Mouse (Mus musculus): ENCODE results near the gene Znhit3. TPM values are rescaled to one million over a fixed set of nuclear protein-coding genes. Genes with fewer than 3 reads are reported as not detected.

Gene Znhit3
- polyA plus RNA-seq (2015; fragmentation: Nextera tagmentation; extraction: Ambion mirVana), result 51.6 and 57.1 TPM in 2 replicates

DNA sequence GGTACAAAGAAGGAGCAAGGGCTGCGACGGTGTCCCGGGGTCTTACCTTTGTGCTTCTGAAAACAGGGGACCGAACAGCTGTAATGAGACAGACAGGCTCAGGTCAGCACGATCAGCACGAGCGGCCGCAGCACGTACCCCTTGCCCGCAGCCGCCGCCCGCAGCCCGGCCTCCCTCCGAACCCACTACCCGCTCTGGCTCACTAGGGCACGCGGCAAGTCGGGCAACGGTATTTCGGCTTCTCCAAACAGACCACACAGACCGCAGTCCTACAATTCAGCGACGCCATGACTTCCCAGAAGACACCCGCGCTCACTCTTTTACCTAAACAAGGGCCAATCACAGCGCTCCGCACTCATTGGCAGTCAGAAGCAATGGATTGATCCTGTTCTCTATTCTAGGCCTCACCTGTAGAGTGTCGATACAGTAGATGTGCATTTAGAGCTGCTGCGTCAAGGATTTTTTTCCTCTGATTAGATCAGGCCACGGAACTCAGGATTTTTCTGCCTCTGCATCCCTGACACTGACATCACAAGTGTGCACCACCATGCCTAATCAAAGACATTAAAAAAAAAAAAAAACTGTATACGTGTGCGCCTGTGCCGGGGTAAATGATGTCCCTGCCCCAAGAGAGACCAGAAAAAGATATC, at the start of gene Znhit3:
Gene Znhit3, minus strand, starts transcription at position 314 of the 650 bp plus-strand sequence.
- H3K4me3 ChIP-seq (replicated peaks), result peak within 1 kb of the TSS; percentile 87
- 3% methylated on average over 34 of the region's 34 CpGs for WGBS
- ATAC-seq, result peak; percentile 93
- peak within 1 kb of the TSS; percentile 62 for H3K4me2 ChIP-seq (replicated peaks)
- no peaks in the 10 kb centered on the region for H3K27me3 ChIP-seq (replicated peaks)
- H3K9ac ChIP-seq, result peak within 1 kb of the TSS; percentile 79
- H3K27ac ChIP-seq, result 0 out of 2 replicates have a peak within 1 kb of the TSS, but pooled peaks have one; percentile 45
- 0 out of 2 replicates have a peak, but pooled peaks cover 4% of the 10 kb centered on the region for H3K4me1 ChIP-seq (replicated peaks)
- H3K9me3 ChIP-seq, result no peaks in the 10 kb centered on the region
- H3K36me3 ChIP-seq, result peaks cover 9% of the 10 kb centered on the region; the same call in 1 of the 2 replicates

DNA sequence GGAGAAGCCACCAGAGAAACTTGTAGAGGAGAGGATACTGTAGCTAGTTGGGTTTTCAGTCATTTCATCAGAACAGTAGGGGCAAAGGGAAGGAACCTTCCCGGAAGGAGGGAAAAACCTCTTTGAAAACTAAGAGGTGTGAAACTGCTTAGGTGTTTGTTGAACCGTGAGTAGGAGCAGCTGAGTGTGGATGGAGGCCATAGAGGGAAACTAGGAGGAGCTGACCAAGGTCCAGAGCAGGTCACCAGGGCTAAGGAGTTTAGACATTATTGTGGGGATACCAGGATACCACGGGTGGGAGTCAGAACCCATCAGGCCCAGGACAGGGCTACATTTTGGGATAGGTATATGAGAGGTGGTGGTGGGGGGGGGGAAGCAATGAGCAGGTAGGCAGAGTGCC, 47.4 kb upstream of the Znhit3 start:
- Histone ChIP-seq H3K9me3 (no peaks in the 10 kb centered on the region), H3K9ac (no peak overlapping the region), H3K4me1 (replicated peaks) (peaks cover 9% of the 10 kb centered on the region), H3K27me3 (replicated peaks) (peaks cover 13% of the 10 kb centered on the region), H3K4me2 (replicated peaks) (no peak overlapping the region), H3K27ac (no peak overlapping the region), H3K4me3 (replicated peaks) (no peak overlapping the region), H3K36me3 (no peaks in the 10 kb centered on the region)
- WGBS, result 73% methylated on average over 3 of the region's 3 CpGs
- ATAC-seq, result no peak

DNA sequence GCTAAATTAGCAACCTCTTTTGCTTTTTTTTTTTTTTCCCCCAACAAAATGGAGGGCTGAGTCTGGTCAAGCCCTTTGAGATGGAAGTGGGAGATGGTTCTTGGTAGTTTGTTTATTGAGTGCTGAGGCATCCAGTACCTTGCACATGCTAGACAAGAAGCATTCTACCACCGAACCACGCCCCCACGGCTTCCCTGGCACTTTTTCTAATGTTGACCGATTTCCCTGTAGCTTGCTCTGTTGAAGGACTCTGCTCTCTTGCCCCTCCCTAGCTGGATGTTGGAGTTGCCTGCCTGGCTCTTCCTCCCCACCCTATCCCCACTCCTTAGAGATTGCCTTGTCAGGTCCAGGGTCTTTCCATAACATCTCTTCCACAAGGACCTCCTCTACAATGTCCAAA, 46.4 kb upstream of the Znhit3 start:
- no peaks in the 10 kb centered on the region for H3K9me3 ChIP-seq
- H3K4me3 ChIP-seq (replicated peaks), result no peak overlapping the region
- H3K36me3 ChIP-seq, result no peaks in the 10 kb centered on the region
- ATAC-seq, result no peak
- peaks cover 16% of the 10 kb centered on the region for H3K4me1 ChIP-seq (replicated peaks)
- no peak overlapping the region for H3K27ac ChIP-seq
- 74% methylated on average over 4 of the region's 4 CpGs for WGBS
- no peak overlapping the region for H3K4me2 ChIP-seq (replicated peaks)
- H3K27me3 ChIP-seq (replicated peaks), result peaks cover 23% of the 10 kb centered on the region
- H3K9ac ChIP-seq, result no peak overlapping the region

DNA sequence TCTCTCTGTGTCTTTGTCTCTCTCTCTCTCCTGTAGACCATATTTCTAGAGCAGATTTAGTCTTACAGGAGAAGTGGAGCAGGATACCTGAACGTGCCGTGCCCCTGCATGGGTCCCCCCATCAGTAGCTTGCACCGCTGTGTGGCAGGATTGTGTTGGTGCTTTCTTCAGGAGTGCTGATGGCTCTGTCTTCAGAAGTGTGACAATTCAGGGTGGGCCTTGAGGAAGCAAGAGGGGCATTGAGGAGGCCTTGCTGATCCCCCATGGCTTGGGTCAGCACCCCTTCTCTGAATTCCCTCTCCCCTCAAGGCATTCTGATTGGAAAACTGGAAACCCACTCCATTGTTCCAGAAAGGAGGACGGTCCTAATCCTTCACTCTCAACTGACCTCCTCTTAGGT, 45.4 kb upstream of the Znhit3 start:
- H3K4me1 ChIP-seq (replicated peaks), result peaks cover 20% of the 10 kb centered on the region
- WGBS, result 91% methylated on average over 4 of the region's 4 CpGs
- H3K36me3 ChIP-seq, result no peaks in the 10 kb centered on the region
- no peak overlapping the region for H3K4me2 ChIP-seq (replicated peaks)
- no peak overlapping the region for H3K4me3 ChIP-seq (replicated peaks)
- H3K9ac ChIP-seq, result no peak overlapping the region
- no peak for ATAC-seq
- H3K9me3 ChIP-seq, result no peaks in the 10 kb centered on the region
- H3K27me3 ChIP-seq (replicated peaks), result peaks cover 32% of the 10 kb centered on the region
- H3K27ac ChIP-seq, result no peak overlapping the region

DNA sequence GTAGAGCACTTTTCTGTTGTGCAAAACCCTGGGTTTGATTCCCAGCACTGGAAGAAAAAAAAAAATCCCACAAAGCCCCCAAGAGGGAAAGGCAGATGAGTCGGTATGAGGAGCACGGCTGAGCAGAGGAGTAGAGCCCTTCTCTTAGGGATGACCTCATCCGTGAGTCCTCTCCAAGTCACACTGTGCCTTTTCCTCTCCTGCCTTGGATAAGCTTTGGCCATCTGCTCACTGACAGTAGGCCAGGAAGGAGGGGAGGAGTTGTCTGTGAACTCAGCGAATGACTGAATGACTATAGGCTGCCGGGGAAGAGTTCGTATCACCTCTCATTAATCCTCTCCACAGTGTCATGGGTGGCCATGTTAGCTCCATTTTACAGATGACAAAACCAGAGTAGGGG, 44.6 kb upstream of the Znhit3 start:
- no peak for ATAC-seq
- 70% methylated on average over 6 of the region's 6 CpGs for WGBS
- H3K4me1 ChIP-seq (replicated peaks), result peaks cover 20% of the 10 kb centered on the region
- no peak overlapping the region for H3K27ac ChIP-seq
- no peak overlapping the region for H3K4me3 ChIP-seq (replicated peaks)
- no peaks in the 10 kb centered on the region for H3K36me3 ChIP-seq
- H3K9ac ChIP-seq, result no peak overlapping the region
- H3K9me3 ChIP-seq, result no peaks in the 10 kb centered on the region
- no peak overlapping the region for H3K4me2 ChIP-seq (replicated peaks)
- H3K27me3 ChIP-seq (replicated peaks), result peaks cover 40% of the 10 kb centered on the region

DNA sequence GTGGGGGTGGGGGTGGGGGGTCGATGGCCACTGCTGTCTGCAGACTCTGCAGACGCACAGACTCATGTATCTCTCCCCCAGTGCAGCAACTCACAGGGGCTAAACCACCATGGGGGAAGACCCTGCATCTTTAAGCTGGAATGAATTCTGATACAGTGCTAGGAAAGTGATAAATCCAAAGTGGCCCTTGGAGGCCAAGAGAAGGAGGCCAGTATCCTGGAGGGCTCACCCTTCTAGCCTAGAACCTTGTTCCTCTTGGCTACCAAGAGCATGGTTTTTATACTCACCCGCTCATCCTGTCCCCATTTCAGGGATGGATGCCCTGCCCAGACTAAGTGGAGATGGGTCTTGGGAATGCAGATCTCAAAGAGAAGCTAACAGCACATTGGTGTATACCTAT, 44.1 kb upstream of the Znhit3 start:
- Histone ChIP-seq H3K27ac (no peak overlapping the region), H3K27me3 (replicated peaks) (peaks cover 41% of the 10 kb centered on the region), H3K9ac (no peak overlapping the region), H3K4me1 (replicated peaks) (peaks cover 20% of the 10 kb centered on the region), H3K36me3 (no peaks in the 10 kb centered on the region), H3K9me3 (no peaks in the 10 kb centered on the region), H3K4me2 (replicated peaks) (no peak overlapping the region), H3K4me3 (replicated peaks) (no peak overlapping the region)
- 34% methylated on average over 3 of the region's 3 CpGs for WGBS
- no peak for ATAC-seq

DNA sequence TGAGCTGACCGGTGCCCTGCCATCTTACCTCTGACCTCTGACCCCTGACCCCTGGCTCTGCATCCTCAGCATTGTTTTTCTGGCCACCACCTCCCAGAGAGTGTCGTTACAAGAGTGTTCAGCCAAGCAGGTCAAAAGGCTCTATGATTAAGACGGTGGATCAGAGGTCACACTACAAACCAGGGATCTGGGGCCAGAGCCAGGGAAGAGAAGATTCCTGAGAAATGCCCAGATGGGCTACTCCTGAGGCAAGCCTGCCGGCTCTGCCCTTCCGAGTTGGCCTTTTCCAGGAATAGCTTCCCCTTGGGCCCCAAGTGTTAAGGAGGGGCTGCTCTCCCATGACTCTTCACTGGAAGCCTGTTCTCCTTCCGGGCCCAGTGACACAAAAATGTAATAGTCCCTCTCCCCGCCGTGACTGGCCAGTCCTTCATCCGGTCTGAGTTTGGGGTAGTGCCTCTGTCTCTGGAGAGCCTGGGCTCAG, 43.6 kb upstream of the Znhit3 start:
- H3K27ac ChIP-seq, result no peak overlapping the region
- H3K4me2 ChIP-seq (replicated peaks), result no peak overlapping the region
- H3K9ac ChIP-seq, result no peak overlapping the region
- 4% methylated on average over 9 of the region's 9 CpGs for WGBS
- no peak overlapping the region for H3K4me3 ChIP-seq (replicated peaks)
- peaks cover 20% of the 10 kb centered on the region for H3K4me1 ChIP-seq (replicated peaks)
- H3K36me3 ChIP-seq, result no peaks in the 10 kb centered on the region
- H3K9me3 ChIP-seq, result no peaks in the 10 kb centered on the region
- 0 out of 2 replicates have a peak, but pooled peaks have one; percentile 12 for ATAC-seq
- H3K27me3 ChIP-seq (replicated peaks), result peaks cover 41% of the 10 kb centered on the region

DNA sequence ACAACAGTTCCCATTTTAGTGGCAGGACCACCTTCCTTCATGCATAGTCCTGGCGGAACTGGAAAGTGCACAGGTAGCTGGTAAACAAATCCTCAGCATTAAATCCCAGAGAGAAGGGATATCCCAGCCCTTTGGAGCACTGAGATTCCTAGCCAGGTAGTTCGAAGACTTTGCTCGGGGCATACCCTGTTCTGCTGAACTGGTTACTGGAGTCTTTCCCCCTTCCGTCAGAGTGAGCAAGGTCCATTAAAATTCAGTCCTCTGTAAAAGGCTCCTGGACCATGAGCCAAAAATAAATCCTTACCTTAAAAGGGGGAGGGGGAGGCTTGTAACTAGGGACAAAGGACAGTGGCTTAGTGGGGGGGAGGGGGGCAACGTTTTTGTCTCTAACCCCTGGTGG, 43.0 kb upstream of the Znhit3 start:
- Histone ChIP-seq H3K4me3 (replicated peaks) (no peak overlapping the region), H3K4me2 (replicated peaks) (no peak overlapping the region), H3K9me3 (no peaks in the 10 kb centered on the region), H3K27me3 (replicated peaks) (peaks cover 41% of the 10 kb centered on the region), H3K4me1 (replicated peaks) (peaks cover 20% of the 10 kb centered on the region), H3K36me3 (no peaks in the 10 kb centered on the region), H3K9ac (no peak overlapping the region), H3K27ac (no peak overlapping the region)
- ATAC-seq, result no peak
- WGBS, result 41% methylated on average over 5 of the region's 5 CpGs

DNA sequence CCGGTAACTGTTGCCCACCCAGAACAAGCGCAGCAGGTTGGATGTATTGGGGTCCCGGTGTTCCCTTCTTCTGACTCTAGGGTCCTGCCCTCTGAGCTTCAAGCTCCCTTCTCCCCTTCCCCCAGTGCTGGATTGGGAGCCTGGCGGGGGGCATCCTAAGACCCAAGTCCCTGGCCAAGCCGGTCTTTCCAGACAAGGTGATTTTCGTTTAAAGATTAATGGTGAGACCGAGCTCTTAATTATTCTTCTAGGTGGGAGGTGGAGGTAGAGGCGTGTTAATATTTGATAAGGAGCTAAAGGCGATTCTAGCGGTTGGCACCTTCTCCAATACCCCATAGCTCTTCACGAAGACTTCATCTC, 42.1 kb upstream of the Znhit3 start:
- Histone ChIP-seq H3K36me3 (no peaks in the 10 kb centered on the region), H3K9ac (no peak overlapping the region), H3K27me3 (replicated peaks) (peaks cover 41% of the 10 kb centered on the region), H3K4me1 (replicated peaks) (peaks cover 20% of the 10 kb centered on the region), H3K27ac (no peak overlapping the region), H3K4me2 (replicated peaks) (peak overlapping the region; percentile 55), H3K9me3 (no peaks in the 10 kb centered on the region), H3K4me3 (replicated peaks) (peak overlapping the region; percentile 23)
- no peak for ATAC-seq
- WGBS, result 2% methylated on average over 11 of the region's 11 CpGs

DNA sequence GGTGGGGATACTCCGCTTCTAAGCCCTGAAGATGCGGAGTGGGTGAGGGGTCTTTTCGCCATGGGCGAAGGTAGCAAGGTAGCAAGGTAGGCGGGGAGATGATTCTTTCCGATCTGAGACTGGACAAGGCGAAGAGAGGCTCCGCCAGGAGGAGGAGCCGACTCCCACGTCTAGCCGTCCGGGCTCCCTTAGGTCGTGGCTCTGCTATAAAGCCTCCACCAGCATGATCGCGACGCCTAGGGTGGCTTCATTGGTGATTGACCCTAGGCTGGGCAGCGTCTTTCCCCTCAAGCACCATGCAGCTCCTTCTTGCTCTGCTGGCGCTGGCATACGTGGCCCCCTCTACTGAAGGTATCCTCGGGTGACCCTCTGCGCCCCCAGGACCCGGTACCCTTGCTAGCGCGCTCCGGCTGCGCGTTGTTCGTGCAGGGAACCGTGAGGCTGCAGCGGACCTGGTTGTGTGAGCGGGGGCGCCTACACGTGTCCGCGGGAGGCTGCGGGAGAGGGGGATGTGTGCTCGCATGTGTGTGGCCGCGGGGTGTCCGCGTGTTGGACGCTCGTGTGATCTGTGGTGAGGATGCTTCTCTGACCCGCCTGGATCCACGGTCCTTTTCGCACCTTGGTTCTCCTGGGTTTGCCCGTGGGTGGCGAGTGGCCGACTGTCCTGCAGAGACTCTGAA, 41.6 kb upstream of the Znhit3 start, which contains the start of gene Car4:
Gene Car4, plus strand, starts transcription at position 196 of the 680 bp plus-strand sequence.
- Histone ChIP-seq H3K36me3 (no peaks in the 10 kb centered on the region), H3K4me3 (replicated peaks) (peak within 1 kb of the TSS; percentile 23), H3K27ac (no peak within 1 kb of the TSS), H3K4me1 (replicated peaks) (peaks cover 20% of the 10 kb centered on the region), H3K4me2 (replicated peaks) (peak within 1 kb of the TSS; percentile 55), H3K27me3 (replicated peaks) (peaks cover 41% of the 10 kb centered on the region), H3K9ac (no peak within 1 kb of the TSS), H3K9me3 (no peaks in the 10 kb centered on the region)
- no peak for ATAC-seq
- under 1% methylated on average over 49 of the region's 49 CpGs for WGBS

DNA sequence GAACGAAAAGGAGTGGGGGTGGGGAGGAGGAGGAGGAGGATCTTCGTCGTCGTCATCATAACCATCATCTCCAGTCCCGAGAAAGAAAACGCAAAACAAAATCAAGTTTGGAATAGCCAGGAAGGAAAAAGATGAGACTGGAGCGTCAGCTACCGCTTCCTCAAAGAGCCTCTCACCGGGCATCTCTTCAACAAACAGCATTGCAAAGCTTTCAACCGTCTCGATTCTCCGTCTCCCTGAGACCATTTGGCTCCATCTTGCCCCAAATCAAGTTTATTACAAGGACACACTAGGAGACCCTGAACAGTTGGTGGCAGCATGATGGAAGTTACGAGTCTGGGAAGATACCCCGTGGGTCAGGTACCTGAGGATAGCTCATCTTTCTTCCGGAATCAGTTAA, 41.0 kb upstream of the Znhit3 start:
- Histone ChIP-seq H3K9me3 (no peaks in the 10 kb centered on the region), H3K9ac (no peak overlapping the region), H3K36me3 (no peaks in the 10 kb centered on the region), H3K27ac (no peak overlapping the region), H3K4me2 (replicated peaks) (peak overlapping the region; percentile 55), H3K4me3 (replicated peaks) (peak overlapping the region; percentile 23), H3K4me1 (replicated peaks) (peaks cover 20% of the 10 kb centered on the region), H3K27me3 (replicated peaks) (peaks cover 41% of the 10 kb centered on the region)
- 7% methylated on average over 15 of the region's 15 CpGs for WGBS
- ATAC-seq, result no peak

DNA sequence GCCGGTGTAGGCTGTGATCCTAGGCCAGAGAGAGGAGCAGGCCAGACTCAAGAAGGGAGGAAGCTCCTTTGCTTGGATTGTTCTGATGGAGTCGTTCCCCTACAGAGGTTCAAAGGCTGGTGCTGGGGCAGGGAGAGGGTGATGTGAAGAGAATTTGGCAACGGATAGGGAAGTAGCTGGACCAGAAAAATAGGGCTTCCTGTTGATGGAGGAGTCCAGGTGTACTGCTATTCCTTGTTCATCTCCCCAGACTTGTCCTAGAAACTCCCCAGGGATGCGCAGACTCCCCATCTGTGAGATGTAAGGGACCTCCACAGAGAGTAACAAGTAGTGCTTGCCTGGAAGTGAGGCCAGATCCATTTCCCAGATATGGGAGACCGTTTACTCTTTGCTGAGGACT, 40.2 kb upstream of the Znhit3 start:
- Histone ChIP-seq H3K9me3 (no peaks in the 10 kb centered on the region), H3K4me3 (replicated peaks) (no peak overlapping the region), H3K4me2 (replicated peaks) (no peak overlapping the region), H3K36me3 (no peaks in the 10 kb centered on the region), H3K9ac (no peak overlapping the region), H3K27me3 (replicated peaks) (peaks cover 41% of the 10 kb centered on the region), H3K27ac (no peak overlapping the region), H3K4me1 (replicated peaks) (peaks cover 20% of the 10 kb centered on the region)
- WGBS, result 29% methylated on average over 5 of the region's 5 CpGs
- ATAC-seq, result no peak
